Mouse (Mus musculus): ENCODE measurements around the gene Slc35a2.

Gene Slc35a2

GRCm38 (mm10) chrX:7883841-7884567, at the start of gene Slc35a2:
TSS of gene Slc35a2 (plus strand) at chrX:7884028.
- DNase-seq: peak; percentile 91

GRCm38 (mm10) chrX:7837146-7837545, 46.7 kb upstream of the Slc35a2 start:
- no peak for DNase-seq

GRCm38 (mm10) chrX:7840842-7841162, 43.0 kb upstream of the Slc35a2 start:
- no peak for DNase-seq

GRCm38 (mm10) chrX:7841163-7842162, 42.4 kb upstream of the Slc35a2 start, which contains the start of gene Otud5:
TSS of gene Otud5 (plus strand) at chrX:7841364.
- DNase-seq: peak; percentile 97

- DNase-seq: no peak
Measured at GRCm38 (mm10) chrX:7842318-7842717, 41.5 kb upstream of the Slc35a2 start.

GRCm38 (mm10) chrX:7847845-7848244, 36.0 kb upstream of the Slc35a2 start:
- DNase-seq: peak; percentile 21

- DNase-seq: no peak
Measured at GRCm38 (mm10) chrX:7854578-7854977, 29.2 kb upstream of the Slc35a2 start.

- no peak for DNase-seq
Measured at GRCm38 (mm10) chrX:7859191-7859753, 24.6 kb upstream of the Slc35a2 start.

- DNase-seq: no peak
Measured at GRCm38 (mm10) chrX:7863181-7863580, 20.6 kb upstream of the Slc35a2 start.

GRCm38 (mm10) chrX:7864551-7864950, 19.3 kb upstream of the Slc35a2 start:
- DNase-seq: no peak

- DNase-seq: no peak
Measured at GRCm38 (mm10) chrX:7865343-7865742, 18.5 kb upstream of the Slc35a2 start.

GRCm38 (mm10) chrX:7865786-7866185, 18.0 kb upstream of the Slc35a2 start:
- DNase-seq: no peak

GRCm38 (mm10) chrX:7867141-7867540, 16.7 kb upstream of the Slc35a2 start:
- no peak for DNase-seq

- DNase-seq: no peak
Measured at GRCm38 (mm10) chrX:7868506-7868905, 15.3 kb upstream of the Slc35a2 start.

GRCm38 (mm10) chrX:7869826-7870225, 14.0 kb upstream of the Slc35a2 start:
- DNase-seq: no peak

- peak; percentile 90 for DNase-seq
Measured at GRCm38 (mm10) chrX:7878007-7878419, 5.8 kb upstream of the Slc35a2 start, which contains the start of gene Pim2. TSS of gene Pim2 (plus strand) at chrX:7878262.

GRCm38 (mm10) chrX:7878495-7878894, 5.3 kb upstream of the Slc35a2 start:
- DNase-seq: no peak

- peak; percentile 79 for DNase-seq
Measured at GRCm38 (mm10) chrX:7879819-7880218, 4.0 kb upstream of the Slc35a2 start.

- no peak for DNase-seq
Measured at GRCm38 (mm10) chrX:7898211-7898610, 14.4 kb downstream of the Slc35a2 start.

- peak; percentile 94 for DNase-seq
Measured at GRCm38 (mm10) chrX:7898880-7899874, 15.3 kb downstream of the Slc35a2 start, which contains the start of the genes Pqbp1 and Timm17b. TSS of gene Pqbp1 (minus strand) at chrX:7899269. TSS of gene Timm17b (plus strand) at chrX:7899357.

- DNase-seq: no peak
Measured at GRCm38 (mm10) chrX:7904441-7904840, 20.6 kb downstream of the Slc35a2 start.

GRCm38 (mm10) chrX:7907735-7908134, 23.9 kb downstream of the Slc35a2 start, which contains the start of gene Gm10491:
TSS of gene Gm10491 (minus strand) at chrX:7907835.
- DNase-seq: no peak

All from layer of hippocampus, adult 9-11 months (tissue).